Mouse (Mus musculus) liver, embryonic 14.5 days (tissue): Measurements from ENCODE around the gene Rab3d. TPM values are rescaled to one million over a fixed set of nuclear protein-coding genes. Genes with fewer than 3 reads are reported as not detected.
A peak's percentile ranks its signal among the peaks of the same experiment; 100 is the strongest.

ENCODE experiments used
- ATAC-seq: fragments of 200-750 bp; cut with Nextera tagmentation; 2 replicates; pipeline ENCODE4 v1.8.0; 2017; ENCODE audit warnings: moderate number of reproducible peaks, mild to moderate bottlenecking, moderate library complexity; ENCODE audit not compliant: insufficient read depth
- DNase-seq, 3 experiments: peaks; one replicate each; pipeline ENCODE4 v3.0.0-alpha.2; 2012 to 2013; ENCODE audit warnings: low read depth in 3 of 3, low spot score in 3 of 3
- H3K27ac ChIP-seq: fragments of 300-500 bp; sonication (generic); 2 replicates; pipeline ENCODE4 v1.5.1; 2014; ENCODE audit warnings: moderate library complexity, mild to moderate bottlenecking, control low read depth, inconsistent platforms
- H3K27me3 ChIP-seq: fragments of 300-500 bp; sonication (generic); 2 replicates; pipeline ENCODE4 v1.6.1; 2014; ENCODE audit warnings: mild to moderate bottlenecking, low read length, moderate library complexity; ENCODE audit not compliant: control insufficient read depth, insufficient read depth
- H3K36me3 ChIP-seq: fragments of 300-500 bp; sonication (generic); replicated peaks from 2 replicates; pipeline ENCODE4 v1.6.1; 2014; ENCODE audit warnings: low read depth; ENCODE audit not compliant: control insufficient read depth, insufficient read depth
- H3K4me1 ChIP-seq, 2 experiments: fragments of 200-500 bp in 1 of 2; fragments of 300-500 bp in 1 of 2; sonication (generic) in 1 of 2; replicated peaks; 2 replicates each; pipeline ENCODE4 v1.6.1; 2012 to 2014; ENCODE audit warnings: antibody characterized with exemption in 1 of 2, inconsistent platforms in 1 of 2, low read length in 1 of 2; ENCODE audit not compliant: control insufficient read depth in 2 of 2, insufficient read depth in 2 of 2
- H3K4me2 ChIP-seq: fragments of 300-500 bp; sonication (generic); 2 replicates; pipeline ENCODE4 v1.6.1; 2014; ENCODE audit warnings: low read depth, mild to moderate bottlenecking, control low read depth, moderate library complexity
- H3K4me3 ChIP-seq, 2 experiments: fragments of 200-500 bp in 1 of 2; fragments of 300-500 bp in 1 of 2; sonication (generic) in 1 of 2; 2 replicates each; pipeline ENCODE4 v1.5.1; 2012 to 2014; ENCODE audit warnings: low read depth in 2 of 2, low read length in 2 of 2, mild to moderate bottlenecking in 2 of 2, control low read depth in 1 of 2, inconsistent platforms in 1 of 2, moderate library complexity in 1 of 2; ENCODE audit not compliant: insufficient read depth in 1 of 2
- H3K9ac ChIP-seq: fragments of 300-500 bp; sonication (generic); replicated peaks from 2 replicates; pipeline ENCODE4 v1.6.1; 2014; ENCODE audit warnings: mild to moderate bottlenecking, control low read depth, moderate library complexity
- H3K9me3 ChIP-seq: fragments of 300-500 bp; sonication (generic); 2 replicates; pipeline ENCODE4 v1.6.1; 2016; ENCODE audit warnings: low read length, mixed read lengths; ENCODE audit not compliant: control insufficient read depth
- CTCF ChIP-seq: IDR thresholded peaks from 2 replicates; pipeline ENCODE4 v1.5.1; 2016; ENCODE audit warnings: antibody characterized with exemption, low read depth, control low read depth
- EP300 ChIP-seq: IDR thresholded peaks from 2 replicates; pipeline ENCODE4 v1.6.1; 2016; ENCODE audit warnings: antibody characterized with exemption, low read depth
- WGBS: fragments of 180-500 bp; shearing (Covaris S2); extraction: QIAGEN DNeasy Blood & Tissue Kit; methylation state at CpG from one replicate; pipeline ENCODE4 v1.1.7; 2014; ENCODE audit not compliant: insufficient replicate concordance; 5-methylcytosine and 5-hydroxymethylcytosine counted together
- polyA plus RNA-seq, 2 experiments: library from polyadenylated mRNA; depleted of rRNA in 1 of 2; stranded (reverse) in 1 of 2; unstranded in 1 of 2; fragments of >200 nt; fragmentation: Nextera tagmentation in 1 of 2; extraction: Ambion mirVana in 1 of 2; gene quantifications; 2 replicates each; pipeline versions ENCODE4 v1.2.1 to v1.2.3; 2012 to 2014

The Rab3d gene
- polyA plus RNA-seq, 2 experiments, result 6.4 to 6.7 TPM

- no peaks in the 10 kb centered on the region for H3K36me3 ChIP-seq
- ATAC-seq, result no peak
- H3K4me2 ChIP-seq, result no peak overlapping the region
- 54% methylated on average over 3 of the region's 3 CpGs for WGBS
- H3K4me1 ChIP-seq, result no peaks in the 10 kb centered on the region
- no peak for TF ChIP-seq EP300
- no peak for TF ChIP-seq CTCF
- H3K27ac ChIP-seq, result no peak overlapping the region
- no peak for DNase-seq
- H3K9me3 ChIP-seq, result no peaks in the 10 kb centered on the region
- no peak overlapping the region for H3K4me3 ChIP-seq
- H3K9ac ChIP-seq, result no peak overlapping the region
- no peaks in the 10 kb centered on the region for H3K27me3 ChIP-seq
These were observed 58.4 kb downstream of the Rab3d start for GRCm38 (mm10) chr9:21859606-21860005.

GRCm38 (mm10) chr9:21858084-21858483 is 59.9 kb downstream of the Rab3d start:
- DNase-seq (no peak), ATAC-seq (0 out of 2 replicates have a peak, but pooled peaks have one; percentile 28)
- Histone ChIP-seq H3K4me2 (no peak overlapping the region), H3K4me3 (no peak overlapping the region), H3K9me3 (no peaks in the 10 kb centered on the region), H3K36me3 (no peaks in the 10 kb centered on the region), H3K27ac (no peak overlapping the region), H3K27me3 (no peaks in the 10 kb centered on the region), H3K4me1 (no peaks in the 10 kb centered on the region), H3K9ac (no peak overlapping the region)
- TF ChIP-seq EP300 (no peak), CTCF (no peak)
- WGBS, result 35% methylated on average over 6 of the region's 6 CpGs

GRCm38 (mm10) chr9:21857501-21857900 is 60.5 kb downstream of the Rab3d start:
- DNase-seq, result no peak
- no peak overlapping the region for H3K4me3 ChIP-seq
- H3K27me3 ChIP-seq, result no peaks in the 10 kb centered on the region
- H3K9me3 ChIP-seq, result no peaks in the 10 kb centered on the region
- WGBS, result 39% methylated on average over 2 of the region's 2 CpGs
- H3K36me3 ChIP-seq, result no peaks in the 10 kb centered on the region
- no peak overlapping the region for H3K9ac ChIP-seq
- no peak for ATAC-seq
- H3K27ac ChIP-seq, result no peak overlapping the region
- TF ChIP-seq CTCF, result no peak
- no peak for TF ChIP-seq EP300
- H3K4me2 ChIP-seq, result no peak overlapping the region
- peaks cover 0 to 4% of the 10 kb centered on the region in 2 experiments; a peak in 2 of 4 replicates for H3K4me1 ChIP-seq

Other genes with a start within 250 kb of the Rab3d start
- gene Ldlr, start 194.7 kb downstream of the Rab3d start, polyA plus RNA-seq (2012; rRNA removed), result 12.6 and 12.7 TPM in 2 replicates
- 5.9 and 7.6 TPM in 2 replicates for gene Ldlr, start 194.7 kb downstream of the Rab3d start, polyA plus RNA-seq (2014; fragmentation: Nextera tagmentation; extraction: Ambion mirVana)
- gene Spc24, start 157.9 kb downstream of the Rab3d start, polyA plus RNA-seq (2012; rRNA removed), result 37.4 and 52.4 TPM in 2 replicates
- 89.5 and 92.2 TPM in 2 replicates for gene Spc24, start 157.9 kb downstream of the Rab3d start, polyA plus RNA-seq (2014; fragmentation: Nextera tagmentation; extraction: Ambion mirVana)
- gene Kank2, start 119.4 kb downstream of the Rab3d start, polyA plus RNA-seq (2012; rRNA removed), result 3.9 and 4.2 TPM in 2 replicates
- gene Kank2, start 119.4 kb downstream of the Rab3d start, polyA plus RNA-seq (2014; fragmentation: Nextera tagmentation; extraction: Ambion mirVana), result 1.2 and 1.4 TPM in 2 replicates
- 20.4 and 26.8 TPM in 2 replicates for gene Angptl8, start 82.7 kb downstream of the Rab3d start, polyA plus RNA-seq (2012; rRNA removed)
- 19.6 and 20.3 TPM in 2 replicates for gene Angptl8, start 82.7 kb downstream of the Rab3d start, polyA plus RNA-seq (2014; fragmentation: Nextera tagmentation; extraction: Ambion mirVana)
- 6.7 and 9.0 TPM in 2 replicates for gene Dock6, start 65.6 kb downstream of the Rab3d start, polyA plus RNA-seq (2012; rRNA removed)
- gene Dock6, start 65.6 kb downstream of the Rab3d start, polyA plus RNA-seq (2014; fragmentation: Nextera tagmentation; extraction: Ambion mirVana), result 2.1 and 3.4 TPM in 2 replicates
- 1.2 and 1.4 TPM in 2 replicates for gene Ccdc159, start 9.3 kb upstream of the Rab3d start, polyA plus RNA-seq (2012; rRNA removed)
- 0.52 and 0.58 TPM in 2 replicates for gene Ccdc159, start 9.3 kb upstream of the Rab3d start, polyA plus RNA-seq (2014; fragmentation: Nextera tagmentation; extraction: Ambion mirVana)
- 37.5 and 61.5 TPM in 2 replicates for gene Tmem205, start 9.4 kb upstream of the Rab3d start, polyA plus RNA-seq (2012; rRNA removed)
- gene Tmem205, start 9.4 kb upstream of the Rab3d start, polyA plus RNA-seq (2014; fragmentation: Nextera tagmentation; extraction: Ambion mirVana), result 106 and 110 TPM in 2 replicates
- 2.6 and 3.9 TPM in 2 replicates for gene Plppr2, start 18.8 kb upstream of the Rab3d start, polyA plus RNA-seq (2012; rRNA removed)
- gene Plppr2, start 18.8 kb upstream of the Rab3d start, polyA plus RNA-seq (2014; fragmentation: Nextera tagmentation; extraction: Ambion mirVana), result 0.99 and 1.3 TPM in 2 replicates
- 1.4 TPM in 2 replicates for gene Swsap1, start 37.6 kb upstream of the Rab3d start, polyA plus RNA-seq (2012; rRNA removed)
- 3.5 and 3.6 TPM in 2 replicates for gene Swsap1, start 37.6 kb upstream of the Rab3d start, polyA plus RNA-seq (2014; fragmentation: Nextera tagmentation; extraction: Ambion mirVana)
- 146 and 180 TPM in 2 replicates for gene Epor, start 45.3 kb upstream of the Rab3d start, polyA plus RNA-seq (2012; rRNA removed)
- 82.6 and 96.5 TPM in 2 replicates for gene Epor, start 45.3 kb upstream of the Rab3d start, polyA plus RNA-seq (2014; fragmentation: Nextera tagmentation; extraction: Ambion mirVana)
- 0.19 and 0.24 TPM in 2 replicates for gene Rgl3, start 71.3 kb upstream of the Rab3d start, polyA plus RNA-seq (2012; rRNA removed)
- 0.27 TPM in 1 of 2 replicates, not detected in the other for gene Rgl3, start 71.3 kb upstream of the Rab3d start, polyA plus RNA-seq (2014; fragmentation: Nextera tagmentation; extraction: Ambion mirVana)
- gene Ccdc151, start 84.4 kb upstream of the Rab3d start, polyA plus RNA-seq (2012; rRNA removed), result 0.02 and 0.06 TPM in 2 replicates
- gene Ccdc151, start 84.4 kb upstream of the Rab3d start, polyA plus RNA-seq (2014; fragmentation: Nextera tagmentation; extraction: Ambion mirVana), result not detected in 2 replicates
- 31.5 and 45.1 TPM in 2 replicates for gene Prkcsh, start 84.6 kb upstream of the Rab3d start, polyA plus RNA-seq (2012; rRNA removed)
- gene Prkcsh, start 84.6 kb upstream of the Rab3d start, polyA plus RNA-seq (2014; fragmentation: Nextera tagmentation; extraction: Ambion mirVana), result 29.2 and 31.2 TPM in 2 replicates
- 0.01 and 0.22 TPM in 2 replicates for gene Elavl3, start 133.8 kb upstream of the Rab3d start, polyA plus RNA-seq (2012; rRNA removed)
- gene Elavl3, start 133.8 kb upstream of the Rab3d start, polyA plus RNA-seq (2014; fragmentation: Nextera tagmentation; extraction: Ambion mirVana), result not detected in 2 replicates
- gene Gm49318, start 153.1 kb upstream of the Rab3d start, polyA plus RNA-seq (2012; rRNA removed), result not detected in 2 replicates
- not detected in 2 replicates for gene Gm49318, start 153.1 kb upstream of the Rab3d start, polyA plus RNA-seq (2014; fragmentation: Nextera tagmentation; extraction: Ambion mirVana)
- 6.6 and 8.0 TPM in 2 replicates for gene Zfp653, start 153.2 kb upstream of the Rab3d start, polyA plus RNA-seq (2012; rRNA removed)
- 2.4 and 3.1 TPM in 2 replicates for gene Zfp653, start 153.2 kb upstream of the Rab3d start, polyA plus RNA-seq (2014; fragmentation: Nextera tagmentation; extraction: Ambion mirVana)
- 14.6 and 14.7 TPM in 2 replicates for gene Ecsit, start 167.2 kb upstream of the Rab3d start, polyA plus RNA-seq (2012; rRNA removed)
- 16.8 and 19.9 TPM in 2 replicates for gene Ecsit, start 167.2 kb upstream of the Rab3d start, polyA plus RNA-seq (2014; fragmentation: Nextera tagmentation; extraction: Ambion mirVana)
- 0.17 and 0.91 TPM in 2 replicates for gene Cnn1, start 181.0 kb upstream of the Rab3d start, polyA plus RNA-seq (2012; rRNA removed)
- 0.09 and 0.44 TPM in 2 replicates for gene Cnn1, start 181.0 kb upstream of the Rab3d start, polyA plus RNA-seq (2014; fragmentation: Nextera tagmentation; extraction: Ambion mirVana)
- gene Elof1, start 199.0 kb upstream of the Rab3d start, polyA plus RNA-seq (2012; rRNA removed), result 59.5 and 72.5 TPM in 2 replicates
- gene Elof1, start 199.0 kb upstream of the Rab3d start, polyA plus RNA-seq (2014; fragmentation: Nextera tagmentation; extraction: Ambion mirVana), result 98.2 and 102 TPM in 2 replicates
- gene Acp5, start 217.5 kb upstream of the Rab3d start, polyA plus RNA-seq (2012; rRNA removed), result 181 and 203 TPM in 2 replicates
- gene Acp5, start 217.5 kb upstream of the Rab3d start, polyA plus RNA-seq (2014; fragmentation: Nextera tagmentation; extraction: Ambion mirVana), result 195 and 196 TPM in 2 replicates
- gene Pigyl, start 238.7 kb upstream of the Rab3d start, polyA plus RNA-seq (2012; rRNA removed), result 17.5 and 26.4 TPM in 2 replicates
- 41.5 and 42.1 TPM in 2 replicates for gene Pigyl, start 238.7 kb upstream of the Rab3d start, polyA plus RNA-seq (2014; fragmentation: Nextera tagmentation; extraction: Ambion mirVana)